Mouse (Mus musculus) neutrophil, adult 59 days (primary cell): ENCODE results near the gene Olfr406. TPM values are rescaled to one million over a fixed set of nuclear protein-coding genes. Genes with fewer than 3 reads are reported as not detected.

ENCODE experiments used
- total RNA-seq, 2 experiments: library from RNA; stranded (reverse); gene quantifications; 1 replicate in 1 of 2; 2 replicates in 1 of 2; pipeline ENCODE4 v1.2.4; 2023

Olfr406 gene
- total RNA-seq, result not detected

GRCm38 (mm10) chr11:74259508-74259907 lies at the start of gene Olfr406:
Gene Olfr406 (plus strand): TSS chr11:74259808.

DNA sequence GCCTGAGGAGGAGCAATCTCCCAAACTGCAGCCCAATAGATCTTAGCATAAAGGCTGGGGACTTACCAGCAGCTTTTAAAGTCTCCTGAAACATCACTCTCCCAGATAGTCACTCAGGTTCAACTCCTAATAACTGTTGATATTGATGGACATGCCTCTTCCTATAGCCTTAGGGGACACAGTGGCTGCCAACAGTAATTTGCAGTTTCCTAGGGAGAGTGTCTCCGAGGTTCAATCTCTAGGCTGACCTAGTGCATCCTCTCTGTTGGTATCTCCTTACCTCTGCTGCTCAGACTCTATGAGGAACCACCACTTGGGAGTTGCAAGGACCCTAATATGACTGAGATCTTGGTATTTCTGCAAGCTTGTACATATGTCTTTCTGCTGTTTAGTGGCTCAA lies 48.3 kb upstream of the Olfr406 start, which contains the start of gene Olfr43:
Gene Olfr43 (minus strand): TSS at position 101 of the 400 bp plus-strand sequence.

DNA sequence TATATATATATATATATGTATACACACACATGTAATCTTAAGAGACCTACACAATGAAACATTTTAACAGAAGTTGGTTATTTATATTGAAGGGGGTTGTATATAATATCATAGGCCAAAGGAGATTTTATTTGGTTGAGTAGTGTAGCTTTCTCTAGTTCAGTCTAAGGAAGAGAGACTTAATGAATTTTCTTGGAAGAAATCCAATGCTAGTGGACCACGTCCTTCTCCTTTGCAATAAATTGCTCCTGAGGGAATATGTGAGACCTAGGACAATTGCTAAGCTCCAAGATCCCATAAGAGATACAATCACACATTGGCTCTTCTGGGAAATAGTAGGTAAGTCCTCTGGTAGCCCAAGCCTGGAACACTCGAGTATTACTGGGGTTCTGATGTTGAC lies 23.8 kb downstream of the Olfr406 start, which contains the start of gene Olfr59:
Gene Olfr59 (plus strand): TSS at position 301 of the 400 bp plus-strand sequence.

Other genes starting within 250 kb of the Olfr406 start
- not detected for gene Olfr139, start 203.3 kb upstream of the Olfr406 start, total RNA-seq
- not detected for gene Olfr399, start 203.2 kb upstream of the Olfr406 start, total RNA-seq
- gene Zfp616, start 189.9 kb upstream of the Olfr406 start, total RNA-seq, result not detected
- not detected for gene Olfr401, start 146.1 kb upstream of the Olfr406 start, total RNA-seq
- gene Olfr402, start 106.3 kb upstream of the Olfr406 start, total RNA-seq, result not detected
- not detected for gene Olfr403, start 73.6 kb upstream of the Olfr406 start, total RNA-seq
- not detected for gene Olfr43, start 48.4 kb upstream of the Olfr406 start, total RNA-seq
- gene Olfr59, start 23.9 kb downstream of the Olfr406 start, total RNA-seq, result not detected
- not detected for gene Olfr410, start 78.2 kb downstream of the Olfr406 start, total RNA-seq
- not detected for gene Olfr411, start 92.8 kb downstream of the Olfr406 start, total RNA-seq
- gene Olfr412, start 102.3 kb downstream of the Olfr406 start, total RNA-seq, result not detected